Mouse (Mus musculus) C2C12 (cell line): ENCODE data around the gene Veph1.

Source experiments
- CEBPB ChIP-seq: IDR thresholded peaks from one replicate; pipeline ENCODE4 v1.6.1; 2011; ENCODE audit warnings: low read depth, mild to moderate bottlenecking, control low read depth, moderate library complexity
- CTCF ChIP-seq: IDR thresholded peaks from one replicate; pipeline ENCODE4 v1.5.1; 2011; ENCODE audit not compliant: control insufficient read depth, insufficient read depth, insufficient read length
- FOSL1 ChIP-seq: IDR thresholded peaks from one replicate; pipeline ENCODE4 v1.8.0; 2011; ENCODE audit warnings: mild to moderate bottlenecking, low read length; ENCODE audit not compliant: poor library complexity, insufficient read depth, severe bottlenecking
- MAX ChIP-seq: IDR thresholded peaks from one replicate; pipeline ENCODE4 v1.6.1; 2011; ENCODE audit warnings: mild to moderate bottlenecking, control low read depth
- MYOD1 ChIP-seq: IDR thresholded peaks from one replicate; pipeline ENCODE4 v1.6.1; 2011; ENCODE audit warnings: low read depth; ENCODE audit not compliant: control insufficient read depth, insufficient read length
- MYOG ChIP-seq: IDR thresholded peaks from one replicate; pipeline ENCODE4 v1.6.1; 2011; ENCODE audit not compliant: control insufficient read depth, insufficient read length; ENCODE audit errors: extremely low read depth
- USF1 ChIP-seq: IDR thresholded peaks from one replicate; pipeline ENCODE4 v1.6.1; 2011; ENCODE audit warnings: low read depth, mild to moderate bottlenecking, control low read depth, moderate library complexity

DNA sequence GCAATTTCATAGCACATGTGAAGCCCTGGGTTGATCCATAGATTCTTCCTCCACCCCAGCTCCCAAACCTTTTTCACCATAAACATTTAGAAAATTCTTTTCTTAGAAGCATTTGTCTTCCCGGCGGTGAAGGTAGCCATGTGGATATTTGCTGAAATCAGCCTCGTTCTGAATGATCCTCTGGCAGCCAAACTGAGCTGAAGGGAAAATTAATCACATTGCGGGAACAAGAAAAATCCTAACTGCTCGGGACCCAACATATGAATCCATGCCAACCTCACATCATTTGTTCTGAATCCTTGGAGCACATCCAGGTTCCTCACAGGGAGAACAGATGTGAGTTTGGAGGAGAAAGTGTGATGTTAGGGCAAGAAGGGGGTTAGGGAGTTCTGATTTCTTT is 123.7 kb downstream of the Veph1 start:
- TF ChIP-seq CTCF (no peak), MAX (no peak), USF1 (no peak), CEBPB (no peak), MYOG (no peak), MYOD1 (no peak), FOSL1 (no peak)
